Mouse (Mus musculus) embryonic facial prominence, embryonic 12.5 days (tissue): ENCODE results near the gene Itgb2. TPM values are rescaled to one million over a fixed set of nuclear protein-coding genes. Genes with fewer than 3 reads are reported as not detected.

Experiments
- ATAC-seq: fragments of 200-750 bp; cut with Nextera tagmentation; 2 replicates; pipeline ENCODE4 v1.8.0; 2017; ENCODE audit not compliant: insufficient number of reproducible peaks, insufficient read depth, low FRiP score, low TSS enrichment
- H3K27ac ChIP-seq: fragments of 300-500 bp; sonication (generic); 2 replicates; pipeline ENCODE4 v1.5.1; 2016; ENCODE audit warnings: mild to moderate bottlenecking
- H3K27me3 ChIP-seq: fragments of 300-500 bp; sonication (generic); 2 replicates; pipeline ENCODE4 v1.6.1; 2016; ENCODE audit warnings: mild to moderate bottlenecking, moderate library complexity
- H3K36me3 ChIP-seq: fragments of 300-500 bp; sonication (generic); 2 replicates; pipeline ENCODE4 v1.6.1; 2016; ENCODE audit warnings: mild to moderate bottlenecking
- H3K4me1 ChIP-seq: fragments of 300-500 bp; sonication (generic); 2 replicates; pipeline ENCODE4 v1.6.1; 2016
- H3K4me2 ChIP-seq: fragments of 300-500 bp; sonication (generic); replicated peaks from 2 replicates; pipeline ENCODE4 v1.6.1; 2016; ENCODE audit warnings: mild to moderate bottlenecking, moderate library complexity
- H3K4me3 ChIP-seq: fragments of 300-500 bp; sonication (generic); 2 replicates; pipeline ENCODE4 v1.5.1; 2016; ENCODE audit warnings: mild to moderate bottlenecking
- H3K9ac ChIP-seq: fragments of 300-500 bp; sonication (generic); 2 replicates; pipeline ENCODE4 v1.6.1; 2016; ENCODE audit warnings: mild to moderate bottlenecking, moderate library complexity
- H3K9me3 ChIP-seq: fragments of 300-500 bp; sonication (generic); 2 replicates; pipeline ENCODE4 v1.6.1; 2016; ENCODE audit warnings: mild to moderate bottlenecking, moderate library complexity
- WGBS: fragments of 180-500 bp; shearing (Covaris S2); methylation state at CpG from one replicate; pipeline ENCODE4 v1.1.7; 2016; 5-methylcytosine and 5-hydroxymethylcytosine counted together
- polyA plus RNA-seq: library from polyadenylated mRNA; unstranded; fragments of >200 nt; fragmentation: Nextera tagmentation; extraction: Ambion mirVana; gene quantifications from 2 replicates; pipeline ENCODE4 v1.2.1, GENCODE M21; 2016

Gene Itgb2
- polyA plus RNA-seq, 1 experiment from 2014 or later: 1.3 TPM

GRCm38 (mm10) chr10:77580027-77580920, 50.2 kb downstream of the Itgb2 start:
- 61% methylated on average over 10 of the region's 10 CpGs for WGBS
- H3K27ac ChIP-seq: no peak overlapping the region
- ATAC-seq: no peak
- no peak overlapping the region for H3K9ac ChIP-seq
- no peaks in the 10 kb centered on the region for H3K27me3 ChIP-seq
- no peaks in the 10 kb centered on the region for H3K9me3 ChIP-seq
- no peaks in the 10 kb centered on the region for H3K36me3 ChIP-seq
- H3K4me1 ChIP-seq: peaks cover 23% of the 10 kb centered on the region
- H3K4me3 ChIP-seq: no peak overlapping the region
- H3K4me2 ChIP-seq: no peak overlapping the region

GRCm38 (mm10) chr10:77581023-77581407, 51.0 kb downstream of the Itgb2 start:
- no peak for ATAC-seq
- Histone ChIP-seq H3K27ac (peak overlapping the region; percentile 90), H3K9me3 (no peaks in the 10 kb centered on the region), H3K4me1 (peaks cover 23% of the 10 kb centered on the region), H3K27me3 (no peaks in the 10 kb centered on the region), H3K9ac (peak overlapping the region; percentile 85), H3K4me2 (peak overlapping the region; percentile 77), H3K4me3 (peak overlapping the region; percentile 81), H3K36me3 (no peaks in the 10 kb centered on the region)
- WGBS: 9% methylated on average over 8 of the region's 8 CpGs

GRCm38 (mm10) chr10:77581408-77582284, 51.6 kb downstream of the Itgb2 start, which contains the start of gene Pttg1ip:
Gene Pttg1ip, plus strand, starts transcription at chr10:77581720.
- Histone ChIP-seq H3K9me3 (no peaks in the 10 kb centered on the region), H3K4me1 (peaks cover 23% of the 10 kb centered on the region), H3K9ac (peak within 1 kb of the TSS; percentile 85), H3K36me3 (peaks cover under 1% of the 10 kb centered on the region; the same call in 1 of the 2 replicates), H3K4me2 (peak within 1 kb of the TSS; percentile 77), H3K4me3 (peak within 1 kb of the TSS; percentile 81), H3K27me3 (no peaks in the 10 kb centered on the region), H3K27ac (peak within 1 kb of the TSS; percentile 90)
- WGBS: under 1% methylated on average over 64 of the region's 64 CpGs
- ATAC-seq: peak; percentile 97

GRCm38 (mm10) chr10:77582285-77582618, 52.2 kb downstream of the Itgb2 start:
- Histone ChIP-seq H3K9ac (peak overlapping the region; percentile 85), H3K27ac (peak overlapping the region; percentile 90; the same call in 1 of the 2 replicates), H3K9me3 (no peaks in the 10 kb centered on the region), H3K27me3 (no peaks in the 10 kb centered on the region), H3K4me1 (peaks cover 23% of the 10 kb centered on the region), H3K4me2 (peak overlapping the region; percentile 77), H3K36me3 (peaks cover 7% of the 10 kb centered on the region; the same call in 1 of the 2 replicates), H3K4me3 (peak overlapping the region; percentile 81)
- 16% methylated on average over 8 of the region's 8 CpGs for WGBS
- ATAC-seq: no peak

DNA sequence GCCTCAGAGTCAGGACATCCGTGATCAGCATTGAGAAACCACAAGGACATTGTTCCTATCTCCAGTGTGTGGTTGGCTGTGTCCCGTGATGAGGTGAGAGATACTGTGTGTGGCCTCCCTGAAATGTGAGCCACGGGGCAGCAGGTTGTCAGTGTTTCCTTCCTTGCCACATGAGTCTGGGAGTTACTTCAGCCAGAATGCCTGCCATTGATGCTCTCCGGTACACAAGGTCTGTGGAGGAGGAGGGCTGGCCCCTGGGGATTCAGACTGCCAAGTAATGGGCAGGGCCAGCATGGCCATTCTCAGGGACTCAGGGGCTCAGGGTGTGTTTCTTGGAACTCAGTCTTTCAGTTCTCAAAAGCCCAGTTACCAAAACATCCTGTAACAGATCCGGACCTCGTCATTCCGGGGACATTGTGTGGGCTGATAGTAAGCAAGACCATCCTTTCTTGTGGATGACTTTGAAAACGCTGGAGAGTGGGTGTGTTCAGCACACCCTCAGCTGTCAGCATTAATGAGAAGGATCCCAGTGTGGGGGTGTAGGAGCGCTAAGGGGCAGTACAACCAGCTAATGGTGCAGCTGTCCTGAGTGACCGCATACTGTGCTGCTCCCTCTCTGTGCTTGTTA, 53.9 kb downstream of the Itgb2 start:
- Histone ChIP-seq H3K4me3 (0 out of 2 replicates have a peak overlapping the region, but pooled peaks have one; percentile 0), H3K36me3 (peaks cover 23% of the 10 kb centered on the region), H3K9me3 (no peaks in the 10 kb centered on the region), H3K27ac (no peak overlapping the region), H3K27me3 (no peaks in the 10 kb centered on the region), H3K4me2 (no peak overlapping the region), H3K4me1 (peaks cover 23% of the 10 kb centered on the region), H3K9ac (no peak overlapping the region)
- WGBS: 79% methylated on average over 10 of the region's 10 CpGs
- ATAC-seq: no peak

GRCm38 (mm10) chr10:77586637-77587036, 56.6 kb downstream of the Itgb2 start:
- Histone ChIP-seq H3K4me1 (peaks cover 18% of the 10 kb centered on the region), H3K36me3 (peaks cover 46% of the 10 kb centered on the region), H3K9ac (no peak overlapping the region), H3K27ac (no peak overlapping the region), H3K27me3 (no peaks in the 10 kb centered on the region), H3K4me2 (no peak overlapping the region), H3K9me3 (no peaks in the 10 kb centered on the region), H3K4me3 (no peak overlapping the region)
- ATAC-seq: no peak
- 87% methylated on average over 3 of the region's 3 CpGs for WGBS

DNA sequence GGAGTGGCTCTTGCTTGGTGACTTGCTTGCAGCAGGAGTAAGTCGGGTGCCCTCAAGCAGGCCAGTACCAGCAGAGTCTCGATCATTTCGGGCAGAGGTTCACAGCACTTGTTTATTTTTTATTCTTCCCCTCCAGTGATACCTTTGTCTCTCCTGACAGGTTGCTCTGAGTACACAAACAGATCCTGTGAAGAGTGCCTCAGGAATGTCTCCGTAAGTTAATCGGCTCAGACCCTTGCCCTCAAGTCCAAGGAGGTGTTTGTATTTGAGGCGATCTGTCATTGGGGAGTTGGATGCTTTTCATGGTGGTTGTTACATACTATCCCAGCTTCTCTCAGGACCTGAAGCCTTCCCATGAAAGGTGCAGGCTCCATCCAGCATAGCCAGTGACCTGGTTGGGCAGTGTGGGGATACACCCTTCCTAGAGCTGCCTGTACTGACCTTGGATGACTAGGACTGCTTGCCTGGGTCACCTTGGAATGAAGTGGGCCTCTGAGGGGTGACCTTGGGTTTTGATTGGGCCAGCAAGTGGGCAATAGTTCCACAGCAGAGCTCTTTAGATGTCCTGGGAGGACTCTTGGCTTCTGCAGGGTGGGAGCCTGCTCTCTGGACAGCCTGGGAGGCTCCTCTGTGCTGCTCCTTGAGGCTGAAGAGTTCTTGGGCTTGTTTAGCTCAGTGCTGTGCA, 57.2 kb downstream of the Itgb2 start:
- Histone ChIP-seq H3K9me3 (no peaks in the 10 kb centered on the region), H3K36me3 (peaks cover 52% of the 10 kb centered on the region), H3K9ac (no peak overlapping the region), H3K27ac (no peak overlapping the region), H3K4me3 (no peak overlapping the region), H3K4me1 (peaks cover 17% of the 10 kb centered on the region), H3K4me2 (no peak overlapping the region), H3K27me3 (no peaks in the 10 kb centered on the region)
- no peak for ATAC-seq
- WGBS: 86% methylated on average over 6 of the region's 6 CpGs

DNA sequence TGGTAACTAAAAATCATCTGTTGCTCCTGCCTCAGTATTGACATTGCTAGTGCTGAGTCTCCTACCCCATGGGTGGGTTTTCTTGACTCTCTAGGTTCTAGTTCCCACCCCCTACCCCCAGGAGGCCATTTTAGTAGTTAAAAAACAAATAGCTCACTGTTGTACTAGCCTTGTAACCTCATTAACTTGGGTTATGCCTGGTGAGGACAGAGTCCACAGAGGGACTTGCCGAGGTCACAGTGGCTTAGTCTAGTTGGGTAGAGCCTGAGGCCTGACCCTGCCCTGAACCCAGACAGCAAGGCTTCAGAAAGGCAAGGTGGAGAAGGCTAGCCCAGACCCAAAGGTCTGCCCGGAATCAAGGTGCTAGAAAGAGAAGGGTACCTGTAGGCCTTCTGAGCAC, 58.0 kb downstream of the Itgb2 start:
- Histone ChIP-seq H3K4me1 (peaks cover 9% of the 10 kb centered on the region), H3K36me3 (peaks cover 59% of the 10 kb centered on the region), H3K27me3 (no peaks in the 10 kb centered on the region), H3K9ac (no peak overlapping the region), H3K27ac (no peak overlapping the region), H3K9me3 (no peaks in the 10 kb centered on the region), H3K4me3 (no peak overlapping the region), H3K4me2 (no peak overlapping the region)
- no peak for ATAC-seq
- 91% methylated on average over 2 of the region's 2 CpGs for WGBS

DNA sequence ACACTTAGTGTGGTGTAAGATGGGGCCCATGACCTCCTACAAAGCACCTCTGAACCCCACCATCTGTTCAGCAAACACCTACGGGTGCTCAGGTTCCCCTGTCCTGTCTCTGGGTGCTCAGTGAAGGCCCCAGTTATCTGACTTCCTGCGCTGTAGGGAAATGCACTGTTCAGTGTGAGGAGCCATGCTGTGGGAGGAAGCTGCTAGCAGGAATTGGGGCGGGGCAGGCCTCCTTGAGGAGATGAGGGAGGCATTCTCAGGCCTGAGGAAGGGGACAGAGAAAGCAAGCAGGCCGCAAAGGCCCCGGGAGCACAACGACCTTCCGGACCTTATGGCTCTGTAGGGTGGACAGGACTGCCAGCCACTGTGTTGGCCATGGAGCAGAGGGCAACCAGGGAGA, 59.1 kb downstream of the Itgb2 start:
- Histone ChIP-seq H3K4me2 (no peak overlapping the region), H3K9ac (no peak overlapping the region), H3K27ac (no peak overlapping the region), H3K4me3 (no peak overlapping the region), H3K4me1 (no peaks in the 10 kb centered on the region), H3K36me3 (peaks cover 70% of the 10 kb centered on the region), H3K9me3 (no peaks in the 10 kb centered on the region), H3K27me3 (no peaks in the 10 kb centered on the region)
- ATAC-seq: no peak
- 79% methylated on average over 7 of the region's 7 CpGs for WGBS

- WGBS: 79% methylated on average over 8 of the region's 8 CpGs
- H3K4me3 ChIP-seq: no peak overlapping the region
- H3K36me3 ChIP-seq: peaks cover 77% of the 10 kb centered on the region
- H3K4me1 ChIP-seq: no peaks in the 10 kb centered on the region
- H3K27ac ChIP-seq: no peak overlapping the region
- no peaks in the 10 kb centered on the region for H3K27me3 ChIP-seq
- no peaks in the 10 kb centered on the region for H3K9me3 ChIP-seq
- no peak overlapping the region for H3K4me2 ChIP-seq
- 0 out of 2 replicates have a peak, but pooled peaks have one; percentile 41 for ATAC-seq
- H3K9ac ChIP-seq: no peak overlapping the region
Observed at GRCm38 (mm10) chr10:77589749-77590148, 59.7 kb downstream of the Itgb2 start.

DNA sequence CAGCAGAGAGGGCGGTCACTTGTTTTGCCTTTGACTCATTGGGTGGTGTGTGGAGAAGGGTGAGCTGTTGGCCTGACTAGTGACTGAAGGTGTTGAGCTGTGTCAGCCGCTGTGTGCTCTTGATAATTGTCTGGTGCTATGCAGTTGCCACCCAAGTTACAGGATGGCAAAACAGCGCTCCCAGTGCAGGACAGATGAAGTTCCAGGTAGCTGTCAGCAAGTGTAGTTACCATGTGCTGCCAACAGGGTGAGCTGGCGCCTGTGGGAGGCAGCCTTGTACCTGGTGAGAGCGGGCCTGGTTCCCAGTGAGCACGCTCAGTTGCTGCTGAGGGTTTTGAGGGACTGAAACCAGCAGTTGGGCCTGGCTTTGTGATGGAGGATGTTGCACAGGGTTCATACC, 60.8 kb downstream of the Itgb2 start:
- Histone ChIP-seq H3K9ac (no peak overlapping the region), H3K27ac (no peak overlapping the region), H3K4me2 (no peak overlapping the region), H3K4me3 (no peak overlapping the region), H3K9me3 (no peaks in the 10 kb centered on the region), H3K36me3 (peaks cover 87% of the 10 kb centered on the region), H3K4me1 (no peaks in the 10 kb centered on the region), H3K27me3 (no peaks in the 10 kb centered on the region)
- peak; percentile 11; the same call in 1 of the 2 replicates for ATAC-seq
- WGBS: 41% methylated on average over 6 of the region's 6 CpGs
